Mouse (Mus musculus) 416B (cell line): ENCODE data around the gene Agtrap.
"Not testable (repeated sequence)": the region's sequence is repeated elsewhere in the genome, so short reads cannot be mapped to it uniquely, and the experiment has no call there.

Source experiments
- DNase-seq: peaks from one replicate; pipeline ENCODE4 v3.0.0; 2011; ENCODE audit warnings: low read depth

The Agtrap gene

DNA sequence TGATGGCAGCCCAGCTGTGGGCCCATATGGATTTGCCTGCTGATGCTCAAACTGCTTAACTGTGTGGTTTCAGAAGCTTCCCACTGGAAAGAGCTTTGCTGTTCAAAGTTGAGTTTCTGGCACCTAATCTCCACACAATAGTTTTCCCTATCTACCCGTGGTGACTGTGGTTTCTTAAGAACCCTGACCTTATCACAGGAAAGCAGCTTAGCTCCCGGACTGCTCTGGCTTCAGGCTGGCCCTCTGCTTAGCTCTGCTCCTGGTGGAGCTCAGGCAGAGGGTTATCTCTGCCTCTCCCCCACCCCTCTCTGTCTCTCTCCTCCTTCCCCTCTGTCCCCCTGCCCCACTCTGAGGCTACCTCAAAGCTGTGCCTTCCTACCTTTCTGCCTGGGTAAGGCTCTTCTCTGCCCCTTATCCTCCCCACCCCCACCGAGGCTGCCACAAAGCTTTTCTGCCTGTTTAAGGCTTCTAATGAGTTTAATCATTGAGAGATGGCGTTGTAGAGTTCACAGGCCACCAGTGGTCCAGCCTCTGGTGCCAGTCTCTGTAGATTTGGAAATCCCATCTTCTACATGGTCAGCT is 41.3 kb downstream of the Agtrap start:
- DNase-seq, result peak; percentile 86

DNA sequence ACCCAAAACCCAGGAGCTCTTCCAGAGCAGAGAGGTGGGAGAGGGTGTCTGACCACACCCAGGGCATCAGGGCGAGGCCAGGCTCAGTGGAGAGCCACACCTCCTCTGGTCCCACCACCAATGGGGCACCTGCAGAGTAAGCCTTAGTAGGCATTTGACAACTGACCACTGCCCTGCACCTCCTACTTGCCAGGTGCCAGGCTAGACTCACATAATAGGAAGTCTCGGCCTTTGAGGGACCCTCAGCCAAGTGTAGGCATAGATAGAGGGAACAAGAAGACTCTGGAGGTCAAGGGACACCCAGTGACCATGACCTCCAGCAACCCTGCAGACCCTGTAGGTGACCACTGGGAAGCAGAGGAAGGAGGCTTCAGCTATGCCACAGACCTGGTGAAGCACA is 43.7 kb downstream of the Agtrap start:
- no peak for DNase-seq

DNA sequence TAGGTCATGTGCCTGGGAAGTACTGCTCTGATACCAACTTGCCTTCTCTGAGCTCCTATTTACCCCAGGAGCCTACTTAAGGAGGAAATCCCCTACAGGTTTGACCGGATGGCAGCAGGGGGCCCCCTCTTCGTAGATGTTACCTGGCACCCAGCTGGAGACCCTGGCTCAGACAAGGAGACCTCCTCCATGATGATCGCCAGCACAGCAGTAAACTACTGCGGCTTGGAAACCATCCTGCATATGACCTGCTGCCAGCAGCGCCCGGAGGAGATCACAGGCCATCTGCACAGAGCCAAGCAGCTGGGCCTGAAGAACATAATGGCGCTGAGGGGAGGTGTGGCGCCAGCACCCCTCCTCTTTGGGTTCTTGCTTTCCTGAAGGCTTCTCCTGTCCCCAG is 44.5 kb downstream of the Agtrap start:
- DNase-seq, result not testable (repeated sequence)

DNA sequence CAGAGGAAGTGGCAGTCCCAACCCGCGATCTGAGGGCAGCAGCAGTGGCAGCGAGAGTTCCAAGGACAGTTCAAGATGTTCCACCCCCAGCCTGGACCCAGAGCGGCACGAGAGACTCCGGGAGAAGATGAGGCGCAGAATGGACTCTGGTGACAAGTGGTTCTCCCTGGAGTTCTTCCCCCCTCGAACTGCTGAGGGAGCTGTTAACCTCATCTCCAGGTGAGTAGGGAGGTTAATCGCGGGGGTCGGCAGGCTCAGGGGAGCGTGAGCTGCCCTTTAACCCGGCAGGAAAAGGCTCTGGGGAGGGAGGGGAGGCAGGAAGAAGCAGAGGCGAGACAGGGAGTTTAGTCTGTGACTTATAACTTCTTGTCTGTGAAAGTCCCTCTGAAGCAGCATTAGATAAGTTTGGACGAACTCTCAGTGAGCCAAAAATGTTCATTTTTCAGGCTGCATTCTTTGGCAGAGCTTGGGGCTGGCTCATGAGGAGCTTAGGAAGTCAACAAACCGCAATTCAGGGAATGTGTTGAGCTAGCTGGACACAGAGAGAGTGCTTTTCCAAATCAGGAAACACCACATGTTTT is 46.1 kb downstream of the Agtrap start:
- no peak for DNase-seq

DNA sequence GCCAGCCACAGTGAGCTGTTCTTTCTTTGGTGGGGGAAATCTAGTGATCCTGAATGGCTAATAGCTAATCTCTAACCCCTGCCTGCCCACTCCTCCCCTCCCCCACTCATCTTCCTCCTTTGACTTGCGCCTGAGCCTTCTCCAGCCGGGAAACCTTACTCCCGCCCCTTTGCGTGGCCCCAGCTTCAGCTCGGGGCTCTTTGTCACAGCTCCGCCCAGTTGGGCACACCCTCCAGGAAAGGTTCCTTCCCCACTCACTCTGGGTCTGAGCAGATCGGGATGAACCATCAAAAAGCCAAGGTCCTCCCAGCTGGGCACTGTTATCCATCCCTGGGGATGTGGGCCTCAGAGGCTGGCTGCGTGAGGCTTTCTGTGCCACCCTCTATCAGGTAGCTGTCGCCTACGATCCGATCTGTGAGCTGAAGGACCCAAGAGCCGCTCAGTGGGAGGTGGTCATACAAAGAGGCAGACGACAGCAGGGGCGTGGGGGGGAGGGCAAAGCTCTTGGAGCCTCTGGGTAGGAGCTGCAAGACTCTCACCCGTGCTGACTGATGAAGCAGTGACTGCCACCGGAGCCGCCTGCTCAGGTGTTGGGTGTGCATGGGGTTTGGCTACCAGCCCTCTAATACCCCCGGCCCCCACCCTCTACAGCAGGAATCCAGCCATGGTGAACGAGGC is 46.8 kb downstream of the Agtrap start:
- no peak for DNase-seq

DNA sequence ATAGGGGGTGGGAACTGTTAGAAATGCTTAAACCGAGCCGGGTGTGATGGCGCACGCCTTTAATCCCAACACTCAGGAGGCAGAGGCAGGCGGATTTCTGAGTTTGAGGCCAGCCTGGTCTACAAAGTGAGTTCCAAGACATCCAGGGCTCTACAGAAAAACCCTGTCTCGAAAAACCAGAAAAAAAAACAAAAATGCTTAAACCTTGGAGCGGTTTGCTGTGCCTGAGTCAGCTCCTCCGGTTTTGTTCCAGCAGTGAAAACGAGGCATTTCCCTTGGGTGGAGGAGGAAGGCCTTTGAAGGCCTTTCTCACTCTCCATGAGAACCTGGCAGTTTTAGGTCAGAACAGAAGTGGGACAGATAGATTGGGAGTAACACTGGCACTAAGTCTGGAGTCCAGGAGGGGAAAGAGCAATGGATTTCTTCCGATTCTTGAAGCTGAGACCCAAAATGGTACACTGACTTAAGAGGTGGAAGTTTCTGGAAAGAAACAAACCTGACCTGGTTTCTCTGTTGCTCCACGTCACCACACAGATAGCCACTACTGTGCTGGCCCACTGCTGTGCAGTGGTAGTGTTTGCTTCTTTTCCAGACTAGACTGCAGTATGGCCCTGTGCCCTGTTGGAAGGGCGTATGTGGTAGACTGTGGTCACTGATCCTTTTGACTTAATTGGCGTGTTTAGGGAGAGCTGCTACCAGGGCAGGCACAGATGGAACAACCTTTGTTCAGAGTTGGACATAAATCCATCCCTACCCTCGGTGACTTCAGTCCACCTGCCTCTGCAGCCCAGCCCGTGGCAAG is 47.6 kb downstream of the Agtrap start:
- no peak for DNase-seq

DNA sequence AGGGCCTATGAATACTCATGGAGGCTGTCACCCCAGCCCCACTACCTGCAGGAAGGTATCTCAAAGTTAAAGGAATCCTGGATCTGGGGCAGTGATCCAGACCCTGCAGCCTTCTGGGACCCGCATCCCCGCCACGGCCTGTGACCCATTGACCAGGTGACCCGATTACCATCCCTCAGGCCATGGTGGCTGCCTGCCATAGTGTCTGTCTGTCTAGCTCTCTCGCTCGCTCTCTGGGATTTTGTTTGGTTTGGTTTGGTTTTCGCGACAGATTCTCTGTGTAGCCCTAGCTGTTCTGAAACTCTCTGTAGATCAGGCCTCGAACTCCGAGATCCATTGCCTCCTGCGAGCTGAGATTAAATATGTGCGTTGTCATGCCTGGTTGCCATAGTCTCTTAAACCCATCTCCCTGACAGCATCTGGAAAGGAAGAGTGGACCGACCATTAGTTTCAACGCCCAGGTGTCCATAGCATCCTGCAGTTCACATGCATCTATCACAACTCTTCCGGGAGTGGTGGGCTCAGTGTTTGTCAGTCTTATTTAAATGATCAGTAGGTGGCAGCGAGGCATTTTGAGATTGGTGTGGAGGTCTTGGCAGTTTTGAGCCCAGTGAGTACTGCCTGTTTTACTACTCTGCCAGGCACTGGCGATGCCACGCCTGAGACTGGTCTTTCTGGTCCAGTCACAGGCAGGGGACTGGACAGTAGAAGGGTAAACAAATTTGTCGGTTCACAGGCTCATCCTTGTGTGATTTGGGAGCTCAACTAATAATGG is 48.4 kb downstream of the Agtrap start:
- DNase-seq, result peak; percentile 43

DNA sequence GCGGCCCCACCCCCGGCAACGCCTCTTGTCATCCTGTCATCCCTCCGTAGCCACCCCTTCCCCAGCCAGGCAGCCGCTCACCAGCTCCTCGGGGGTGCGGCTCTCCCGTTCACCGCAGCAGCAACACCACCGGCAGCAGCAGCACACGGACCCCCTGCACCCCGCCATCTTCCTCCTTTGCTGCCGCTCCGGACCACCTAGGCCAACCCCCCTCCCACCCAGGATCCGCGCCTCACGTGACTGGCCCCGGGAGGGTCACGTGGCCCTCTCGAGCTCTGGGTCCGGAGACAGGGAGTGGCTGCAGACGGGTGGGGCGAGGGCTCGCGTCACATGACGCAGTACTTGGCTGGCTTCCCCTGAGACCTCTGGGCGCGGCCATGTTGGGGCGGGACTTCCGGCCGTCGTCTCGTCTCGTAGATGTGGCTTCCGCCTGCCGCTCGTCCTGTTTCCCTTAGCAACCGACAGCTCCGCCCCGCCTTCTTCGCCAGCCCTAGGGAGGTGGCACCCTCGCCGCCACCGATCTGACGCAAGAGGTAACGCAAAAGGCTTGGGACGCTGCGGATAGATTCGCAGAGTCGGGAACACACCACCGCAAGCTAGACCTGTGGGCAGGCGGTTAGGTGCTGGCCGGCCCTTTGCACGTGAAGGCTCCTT is 49.1 kb downstream of the Agtrap start, which contains the start of the genes Clcn6 and Mthfr:
Gene Clcn6 (minus strand): TSS at position 222 of the 654 bp plus-strand sequence.
Gene Mthfr (plus strand): TSS at position 478 of the 654 bp plus-strand sequence.
- DNase-seq, result peak; percentile 99

DNA sequence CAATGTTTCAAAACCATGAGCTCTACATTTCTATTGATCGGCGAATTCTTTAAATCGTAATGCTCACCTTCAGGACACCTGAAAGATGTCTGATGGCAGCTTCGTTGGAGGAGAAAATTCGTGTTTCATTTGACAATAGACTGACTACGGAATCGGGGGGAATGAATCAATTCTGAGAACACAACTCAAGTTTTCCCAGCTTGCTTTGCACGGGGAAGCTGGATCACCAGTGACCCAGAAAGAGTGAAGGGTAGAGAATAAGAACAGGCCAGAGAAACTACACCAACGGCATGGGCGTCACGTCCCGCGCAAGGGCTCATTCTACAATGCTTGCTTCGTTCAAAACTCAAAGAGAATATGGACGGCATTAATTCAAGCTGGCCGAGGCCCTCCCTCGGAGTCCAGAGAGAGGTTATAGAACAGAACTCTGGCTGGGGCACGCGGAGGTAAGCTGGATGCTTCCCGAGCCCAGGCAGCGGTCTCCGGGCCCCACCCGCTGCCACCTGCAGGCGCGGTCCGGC is 49.7 kb downstream of the Agtrap start:
- no peak for DNase-seq

DNA sequence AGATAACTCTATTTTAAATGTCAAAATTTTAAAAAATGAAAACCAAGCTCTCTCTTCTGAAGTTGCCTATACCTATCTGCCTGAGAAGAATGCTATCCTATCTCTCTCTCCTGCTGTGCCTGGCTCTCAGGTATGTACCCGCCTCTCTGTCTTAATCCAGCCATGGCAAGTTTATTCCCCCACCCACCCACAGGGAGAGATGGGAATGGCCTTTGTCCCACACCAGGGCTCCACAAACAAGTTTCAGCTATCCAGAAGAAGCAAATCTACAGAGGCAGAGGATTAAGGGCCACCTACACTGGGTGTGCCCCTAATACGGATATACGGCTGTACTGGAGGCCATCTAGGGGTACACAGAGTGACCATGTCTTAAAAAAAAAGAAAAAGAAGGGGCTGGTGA is 52.4 kb downstream of the Agtrap start:
- no peak for DNase-seq

DNA sequence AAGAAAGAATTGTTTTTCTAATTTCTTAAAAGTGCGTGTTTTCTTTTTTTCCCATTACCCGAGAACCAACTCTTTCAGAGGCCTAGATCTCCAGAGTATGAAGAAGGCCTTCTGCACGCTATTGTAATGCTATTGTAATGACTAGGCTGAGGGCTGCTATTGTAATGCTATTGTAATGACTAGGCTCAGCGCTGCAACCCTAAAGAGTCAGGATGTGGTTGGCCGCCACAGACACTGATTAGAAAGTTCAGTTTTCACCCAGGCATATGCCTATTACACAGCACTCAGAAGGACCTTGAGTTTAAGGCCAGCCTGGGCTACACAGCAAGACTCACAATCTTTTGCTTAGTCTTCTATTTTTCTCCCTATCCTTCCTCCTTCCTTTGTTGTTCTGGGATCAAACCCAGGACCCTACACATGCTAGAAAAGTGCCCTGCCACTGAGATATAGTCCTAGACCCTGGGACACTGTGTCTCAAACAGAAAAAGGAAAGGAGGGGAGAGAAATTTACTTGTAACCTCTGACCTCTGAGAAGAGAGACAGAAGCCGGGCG is 53.9 kb downstream of the Agtrap start:
- DNase-seq, result peak; percentile 84

DNA sequence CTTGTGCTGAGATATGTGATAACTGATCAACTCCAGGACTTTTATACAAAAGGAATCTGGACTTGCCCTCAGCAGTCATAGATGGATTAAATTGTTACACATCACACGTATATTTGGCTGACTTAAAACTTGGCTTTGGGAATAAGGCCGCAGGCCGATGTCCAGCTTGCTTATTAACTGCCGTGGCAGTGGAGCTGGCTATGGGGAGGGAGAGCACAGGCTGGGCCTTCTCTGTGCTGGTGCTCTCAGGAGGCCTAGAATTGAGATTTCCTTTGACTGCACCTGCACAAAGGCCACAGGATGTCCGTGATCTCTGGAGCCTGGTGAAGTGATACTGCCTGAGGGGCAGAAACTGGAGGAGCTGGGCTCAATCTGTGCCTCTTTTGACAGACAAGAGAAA is 57.3 kb downstream of the Agtrap start:
- DNase-seq, result no peak

DNA sequence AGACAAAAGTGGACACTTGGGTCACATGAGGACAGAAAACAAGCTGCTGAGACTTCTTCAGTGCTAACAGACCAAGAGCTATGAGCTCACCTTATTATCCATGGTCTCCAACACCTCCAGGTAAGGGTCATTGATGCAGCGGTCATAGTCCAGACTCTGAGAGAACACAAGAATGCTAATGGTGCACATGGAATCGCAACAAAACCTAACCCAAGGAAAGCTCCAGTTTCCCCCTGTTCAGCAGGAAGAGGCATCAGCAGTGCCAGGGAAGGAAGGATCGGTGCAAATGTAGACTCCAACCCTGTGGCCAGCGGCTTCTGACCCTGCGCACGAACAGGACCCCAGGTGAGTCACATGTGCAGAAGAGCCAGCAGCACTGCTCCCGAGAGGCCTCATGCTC is 58.5 kb downstream of the Agtrap start:
- no peak for DNase-seq
